Mouse (Mus musculus) small intestine, adult 2 months (tissue): Measurements from ENCODE around the gene Pum2.

ENCODE experiments used
- CTCF ChIP-seq: fragments of 200-500 bp; IDR thresholded peaks from 2 replicates; pipeline ENCODE4 v1.5.1; 2012; ENCODE audit warnings: low read depth, mild to moderate bottlenecking, control low read depth, inconsistent platforms, low read length, moderate library complexity, mixed read lengths; ENCODE audit not compliant: insufficient replicate concordance, insufficient read length; ENCODE audit errors: extremely low read depth
- POLR2A ChIP-seq: fragments of 200-500 bp; IDR thresholded peaks from 2 replicates; pipeline ENCODE4 v1.6.1; 2012; ENCODE audit warnings: low read depth, mild to moderate bottlenecking, control low read depth, inconsistent platforms, low read length, moderate library complexity

GRCm38 (mm10) chr12:8632737-8633365 lies 41.1 kb upstream of the Pum2 start:
- TF ChIP-seq CTCF (no peak), POLR2A (no peak)
